Mouse (Mus musculus): ENCODE measurements around the gene Wfdc15a.
"Not testable (repeated sequence)": the region's sequence is repeated elsewhere in the genome, so short reads cannot be mapped to it uniquely, and the experiment has no call there.

Wfdc15a gene

GRCm38 (mm10) chr2:164199626-164200327, at the start of gene Wfdc15a:
Gene Wfdc15a (minus strand): TSS chr2:164200130.
- DNase-seq (ENCODE audit: low read depth, low spot score) = no peak

GRCm38 (mm10) chr2:164238366-164238765, 38.4 kb upstream of the Wfdc15a start, which contains the start of gene Svs2:
Gene Svs2 (minus strand): TSS chr2:164238466.
- no peak for DNase-seq (ENCODE audit: low read depth, low spot score)

- no peak for DNase-seq (ENCODE audit: low read depth, low spot score)
Measured at GRCm38 (mm10) chr2:164232671-164233070, 32.7 kb upstream of the Wfdc15a start.

GRCm38 (mm10) chr2:164228361-164229070, 28.6 kb upstream of the Wfdc15a start:
- DNase-seq (ENCODE audit: low read depth, low spot score) = no peak

- DNase-seq (ENCODE audit: low read depth, low spot score) = no peak
Measured at GRCm38 (mm10) chr2:164221522-164221921, 21.6 kb upstream of the Wfdc15a start, which contains the start of gene Wfdc15b. Gene Wfdc15b (minus strand): TSS chr2:164221660.

- DNase-seq (ENCODE audit: low read depth, low spot score) = no peak
Measured at GRCm38 (mm10) chr2:164219295-164219694, 19.4 kb upstream of the Wfdc15a start.

- peak; percentile 43 for DNase-seq (ENCODE audit: low read depth, low spot score)
Measured at GRCm38 (mm10) chr2:164212711-164213110, 12.8 kb upstream of the Wfdc15a start.

- DNase-seq (ENCODE audit: low read depth, low spot score) = no peak
Measured at GRCm38 (mm10) chr2:164210892-164211291, 11.0 kb upstream of the Wfdc15a start.

- DNase-seq (ENCODE audit: low read depth, low spot score) = peak; percentile 40
Measured at GRCm38 (mm10) chr2:164206676-164207075, 6.7 kb upstream of the Wfdc15a start.

- DNase-seq (ENCODE audit: low read depth, low spot score) = not testable (repeated sequence)
Measured at GRCm38 (mm10) chr2:164206011-164206410, 6.1 kb upstream of the Wfdc15a start.

GRCm38 (mm10) chr2:164196700-164196990, 3.3 kb downstream of the Wfdc15a start:
- DNase-seq (ENCODE audit: low read depth, low spot score) = no peak

GRCm38 (mm10) chr2:164195971-164196699, 3.8 kb downstream of the Wfdc15a start:
- no peak for DNase-seq (ENCODE audit: low read depth, low spot score)

- no peak for DNase-seq (ENCODE audit: low read depth, low spot score)
Measured at GRCm38 (mm10) chr2:164194959-164195630, 4.8 kb downstream of the Wfdc15a start.

GRCm38 (mm10) chr2:164192279-164192678, 7.7 kb downstream of the Wfdc15a start:
- DNase-seq (ENCODE audit: low read depth, low spot score) = no peak

GRCm38 (mm10) chr2:164190576-164190975, 9.4 kb downstream of the Wfdc15a start, which contains the start of gene Wfdc12:
Gene Wfdc12 (minus strand): TSS chr2:164190608.
- no peak for DNase-seq (ENCODE audit: low read depth, low spot score)

GRCm38 (mm10) chr2:164188722-164189121, 11.2 kb downstream of the Wfdc15a start:
- no peak for DNase-seq (ENCODE audit: low read depth, low spot score)

GRCm38 (mm10) chr2:164184145-164184719, 15.7 kb downstream of the Wfdc15a start:
- no peak for DNase-seq (ENCODE audit: low read depth, low spot score)

GRCm38 (mm10) chr2:164183340-164183739, 16.6 kb downstream of the Wfdc15a start:
- DNase-seq (ENCODE audit: low read depth, low spot score) = no peak

GRCm38 (mm10) chr2:164182692-164183255, 17.2 kb downstream of the Wfdc15a start, which contains the start of gene Wfdc5:
Gene Wfdc5 (minus strand): TSS chr2:164182742.
- DNase-seq (ENCODE audit: low read depth, low spot score) = no peak

GRCm38 (mm10) chr2:164180770-164181169, 19.2 kb downstream of the Wfdc15a start:
- no peak for DNase-seq (ENCODE audit: low read depth, low spot score)

- no peak for DNase-seq (ENCODE audit: low read depth, low spot score)
Measured at GRCm38 (mm10) chr2:164180124-164180523, 19.8 kb downstream of the Wfdc15a start.
